Mouse (Mus musculus) G1E (cell line): ENCODE measurements around the gene Phlpp1.

Experiments used
- CTCF ChIP-seq: IDR thresholded peaks from 2 replicates; pipeline ENCODE4 v1.5.1; 2012; ENCODE audit warnings: low read depth, low read length, inconsistent platforms, mixed read lengths
- GATA1 ChIP-seq: IDR thresholded peaks from 2 replicates; pipeline ENCODE4 v1.6.1; 2012; ENCODE audit warnings: borderline replicate concordance, low read length, inconsistent platforms, mixed read lengths
- TAL1 ChIP-seq: conservative IDR thresholded peaks from 2 replicates; pipeline ENCODE4 v1.6.1; 2012; ENCODE audit warnings: low read depth, low read length, inconsistent platforms, mixed read lengths

- TF ChIP-seq CTCF (no peak), TAL1 (no peak), GATA1 (no peak)
Measured at GRCm38 (mm10) chr1:106428170-106428569, 256.6 kb downstream of the Phlpp1 start.
